Mouse (Mus musculus) ES-CJ7 (cell line): ENCODE results near the gene Tdrd1.

ENCODE experiments used
- DNase-seq: peaks from one replicate; pipeline ENCODE4 v3.0.0; 2011; ENCODE audit warnings: low read depth, low spot score

The Tdrd1 gene

GRCm38 (mm10) chr19:56828305-56828704, 2.3 kb downstream of the Tdrd1 start:
- DNase-seq = no peak

DNA sequence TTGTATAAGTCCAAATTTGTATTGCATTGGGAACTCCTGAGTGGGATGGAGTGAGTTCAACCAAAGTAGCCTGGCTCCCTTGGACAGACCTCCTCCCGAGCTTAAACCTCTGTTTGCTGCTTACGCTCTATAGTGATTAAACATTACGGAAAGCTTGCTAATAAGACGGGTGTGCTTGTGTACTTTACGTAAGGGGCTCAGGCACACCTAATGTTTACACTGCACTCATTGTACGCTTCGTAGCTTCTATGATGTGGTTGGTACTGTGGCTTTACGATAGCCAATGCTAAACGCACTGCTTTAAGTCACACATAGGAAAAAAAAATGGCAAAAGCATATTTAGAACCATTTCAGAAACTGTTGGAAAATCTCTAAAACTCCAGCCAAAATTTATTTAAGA, 3.3 kb downstream of the Tdrd1 start:
- no peak for DNase-seq

- DNase-seq = no peak
These were observed 4.2 kb downstream of the Tdrd1 start for GRCm38 (mm10) chr19:56830163-56830562.

DNA sequence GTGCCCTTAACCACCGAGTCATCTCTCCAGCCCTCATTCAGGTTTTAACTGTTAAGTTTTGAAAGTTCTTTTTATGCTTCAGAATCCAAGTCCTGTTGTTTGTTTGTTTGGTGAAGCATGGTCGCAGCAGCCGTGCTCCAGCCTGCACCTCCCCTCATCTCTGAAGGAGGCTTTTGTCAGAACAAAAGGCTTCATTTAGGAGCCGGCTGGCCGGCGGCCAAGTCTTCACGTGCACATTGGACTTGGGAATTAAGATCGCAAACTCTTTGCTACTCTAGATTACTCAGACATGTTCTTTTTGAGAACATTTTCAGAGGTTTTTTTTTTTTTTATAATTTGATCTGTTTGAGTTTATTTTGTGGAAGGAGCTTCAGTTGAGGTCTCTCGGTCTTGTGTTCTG, 9.3 kb downstream of the Tdrd1 start:
- no peak for DNase-seq

DNA sequence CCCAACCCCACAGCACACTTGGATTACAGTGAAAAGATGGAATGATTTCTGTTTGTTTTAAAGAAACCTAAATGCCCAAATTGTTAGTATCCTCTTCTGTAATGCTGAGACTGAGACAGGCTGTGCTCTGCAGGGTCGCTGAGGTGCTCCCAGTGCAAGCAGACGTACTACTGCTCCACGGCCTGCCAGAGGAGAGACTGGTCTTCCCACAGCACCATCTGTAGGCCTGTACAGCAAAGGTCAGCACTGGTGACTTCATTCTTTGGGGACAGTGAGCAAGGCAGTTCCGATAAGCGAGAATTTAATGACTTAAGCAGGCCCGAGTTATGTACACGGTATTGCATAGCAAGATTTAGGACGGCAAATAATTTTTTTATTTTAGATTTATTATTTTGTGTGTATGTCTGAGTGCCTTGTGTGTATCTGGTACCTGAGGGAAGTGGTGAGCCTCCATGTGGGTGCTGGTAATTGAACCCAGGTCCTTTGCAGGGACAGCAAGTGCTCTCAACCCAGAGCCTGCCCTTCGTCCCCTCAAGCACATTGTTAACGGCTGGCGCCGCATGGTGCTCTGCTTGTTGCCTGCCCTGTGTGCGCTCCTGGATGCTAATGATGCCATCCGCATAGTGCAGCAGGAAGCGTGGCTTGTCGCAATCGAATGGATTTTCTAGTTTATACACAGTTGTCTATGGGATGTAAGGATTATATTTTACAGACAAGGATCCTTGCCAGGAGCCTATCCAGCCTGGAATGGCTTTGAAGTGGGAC, 13.1 kb downstream of the Tdrd1 start:
- no peak for DNase-seq

DNA sequence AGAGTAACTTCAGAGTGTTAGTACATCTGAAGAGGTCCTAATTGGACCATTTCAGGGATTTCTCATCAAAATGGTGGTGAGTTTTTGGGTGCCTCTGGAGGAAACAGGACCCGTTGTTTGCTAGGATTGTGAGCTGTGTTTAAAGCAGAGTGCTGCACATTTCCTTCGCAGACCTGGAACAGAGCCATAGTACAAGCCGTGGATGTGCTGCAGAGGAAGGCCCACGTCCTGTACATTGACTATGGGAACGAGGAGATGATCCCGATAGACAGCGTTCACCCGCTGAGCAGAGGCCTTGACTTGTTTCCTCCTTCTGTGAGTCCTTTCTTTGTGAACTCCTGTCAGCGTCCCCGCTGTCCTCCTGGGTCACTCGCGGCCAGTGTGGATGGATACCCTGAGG, 17.0 kb downstream of the Tdrd1 start:
- no peak for DNase-seq

DNA sequence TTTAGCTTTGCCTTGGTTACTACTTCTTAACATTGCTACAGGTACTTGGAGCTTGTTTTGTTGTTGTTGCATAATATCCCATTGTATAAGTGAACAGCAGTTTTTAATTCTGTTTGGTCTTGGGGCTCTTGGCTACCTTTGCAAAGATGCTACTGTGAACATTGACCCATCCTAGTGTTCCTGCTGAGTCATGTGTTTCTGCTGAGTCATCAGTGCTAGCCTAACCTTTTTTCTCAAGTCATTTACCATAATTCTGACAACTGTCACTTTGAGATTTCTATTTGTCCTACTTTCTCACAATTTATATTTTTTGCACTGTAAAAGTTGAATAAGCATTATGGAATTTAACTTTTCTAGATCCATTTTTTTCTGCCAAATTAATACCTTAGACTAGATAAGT, 26.6 kb downstream of the Tdrd1 start:
- DNase-seq = no peak

GRCm38 (mm10) chr19:56856455-56856854, 30.4 kb downstream of the Tdrd1 start:
- DNase-seq = no peak

DNA sequence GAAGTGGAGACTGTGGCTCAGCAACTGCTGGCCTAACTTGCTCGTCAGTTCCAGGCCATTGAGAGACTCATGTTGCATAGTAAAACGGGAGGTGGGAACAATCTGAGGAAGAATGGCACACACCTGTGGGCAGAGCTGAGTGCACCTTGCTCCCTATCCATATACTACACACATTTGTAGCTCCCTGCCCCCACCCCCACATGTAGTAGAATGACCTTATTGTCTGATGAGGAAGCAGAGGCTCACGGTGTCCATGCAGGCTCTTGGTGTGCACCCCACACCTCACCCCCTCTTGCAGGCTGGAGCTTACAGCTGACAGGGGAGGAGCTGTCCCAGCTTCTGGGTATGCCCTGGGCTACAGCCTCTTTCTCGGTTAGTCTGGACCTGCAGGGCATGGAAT, 41.7 kb downstream of the Tdrd1 start:
- DNase-seq = no peak

- DNase-seq = peak; percentile 47
These were observed 48.0 kb downstream of the Tdrd1 start, which contains the start of gene Vwa2 for GRCm38 (mm10) chr19:56873816-56874600. Gene Vwa2 (plus strand): TSS chr19:56874249.

DNA sequence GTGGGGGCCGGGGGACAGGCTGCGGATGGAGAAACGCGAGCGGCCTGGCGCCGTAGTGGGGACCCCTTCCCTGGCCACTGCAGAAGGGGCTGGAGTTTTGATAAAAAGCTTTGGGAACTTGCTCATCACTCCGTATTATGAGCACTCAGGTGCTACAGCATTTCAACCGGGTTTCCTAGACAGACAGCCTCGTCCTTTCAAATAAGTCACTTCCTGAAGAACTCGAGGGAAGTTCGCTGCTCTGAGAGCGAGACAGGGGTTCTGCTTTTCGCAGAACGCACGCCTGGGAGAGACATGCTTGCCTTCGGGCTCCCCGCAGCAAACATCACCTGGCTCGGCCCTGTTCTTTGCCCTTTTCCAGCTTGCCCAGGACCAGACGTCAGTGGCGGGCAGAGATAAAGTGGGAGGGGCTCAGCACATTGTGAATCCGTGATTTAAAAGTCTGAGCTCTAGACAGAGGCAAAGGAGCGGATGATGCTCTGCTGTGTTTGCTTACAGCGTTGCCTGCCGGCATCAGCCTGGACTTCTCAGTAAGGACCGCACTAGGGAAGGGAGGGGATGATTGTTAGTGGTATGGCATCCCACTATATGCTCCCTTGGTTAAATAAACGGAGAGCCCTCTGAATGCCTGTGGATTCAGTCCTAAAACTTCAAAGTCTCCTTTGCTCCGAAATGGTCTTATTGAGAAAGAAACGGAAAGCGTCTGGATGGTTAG, 48.7 kb downstream of the Tdrd1 start:
- DNase-seq = peak; percentile 31

DNA sequence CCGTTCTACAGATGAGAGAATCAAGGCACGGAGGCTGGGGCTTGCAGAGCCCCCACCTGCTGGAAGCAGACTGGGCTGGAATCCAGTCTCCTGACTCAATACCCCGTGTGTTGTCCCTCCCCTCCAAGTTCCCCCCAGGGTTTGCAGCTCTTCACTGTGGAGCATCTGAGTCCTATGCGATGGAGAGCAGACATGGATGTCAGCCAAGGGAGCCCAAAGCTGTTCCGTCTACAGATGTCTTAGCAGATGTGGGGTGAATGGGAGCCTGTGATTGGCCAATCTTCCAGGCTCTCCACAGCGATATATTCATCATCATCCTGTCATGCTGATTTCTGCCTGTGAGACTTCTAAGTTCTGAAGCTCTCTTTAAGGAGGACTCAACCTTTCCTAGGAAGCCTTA, 51.4 kb downstream of the Tdrd1 start:
- no peak for DNase-seq

GRCm38 (mm10) chr19:56887879-56888278, 61.9 kb downstream of the Tdrd1 start:
- DNase-seq = no peak

DNA sequence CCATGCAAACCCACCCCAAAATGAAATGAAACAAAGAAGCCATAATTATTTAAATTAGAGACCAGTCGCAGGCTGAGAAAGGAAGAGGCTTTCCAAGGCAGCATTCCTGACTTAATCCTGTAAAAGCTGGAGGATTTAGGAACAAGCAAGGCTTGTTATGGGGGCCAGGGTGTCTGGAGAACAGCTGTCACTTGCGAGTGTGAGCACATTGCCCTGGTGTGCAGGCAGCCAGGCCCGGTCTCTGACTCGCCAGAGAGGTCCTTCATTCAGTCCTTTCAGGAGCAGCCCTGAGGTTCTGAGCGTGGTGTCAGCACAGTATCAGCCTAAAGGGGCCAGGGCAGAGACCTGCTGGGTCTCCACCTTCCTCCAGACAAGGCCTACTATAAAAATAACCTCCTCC, 62.6 kb downstream of the Tdrd1 start:
- no peak for DNase-seq

DNA sequence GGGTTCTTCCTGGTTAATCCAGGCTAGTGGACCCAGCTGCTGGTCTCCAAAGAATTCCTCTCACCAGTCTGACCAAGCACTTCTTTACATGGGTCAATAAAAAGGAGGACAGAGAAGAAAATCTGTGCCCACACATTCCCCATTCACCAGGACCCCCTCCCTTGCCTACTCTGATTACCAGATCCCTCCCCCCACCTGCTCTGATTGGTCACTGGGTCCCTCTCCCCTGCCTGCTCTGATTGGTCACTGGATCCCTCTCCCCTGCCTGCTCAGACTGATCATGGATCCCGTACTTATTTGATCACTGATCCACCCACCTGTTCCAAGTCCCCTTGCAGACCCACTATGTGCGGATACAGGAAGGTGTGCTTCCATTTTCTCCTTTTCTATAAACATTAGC, 65.4 kb downstream of the Tdrd1 start:
- no peak for DNase-seq

DNA sequence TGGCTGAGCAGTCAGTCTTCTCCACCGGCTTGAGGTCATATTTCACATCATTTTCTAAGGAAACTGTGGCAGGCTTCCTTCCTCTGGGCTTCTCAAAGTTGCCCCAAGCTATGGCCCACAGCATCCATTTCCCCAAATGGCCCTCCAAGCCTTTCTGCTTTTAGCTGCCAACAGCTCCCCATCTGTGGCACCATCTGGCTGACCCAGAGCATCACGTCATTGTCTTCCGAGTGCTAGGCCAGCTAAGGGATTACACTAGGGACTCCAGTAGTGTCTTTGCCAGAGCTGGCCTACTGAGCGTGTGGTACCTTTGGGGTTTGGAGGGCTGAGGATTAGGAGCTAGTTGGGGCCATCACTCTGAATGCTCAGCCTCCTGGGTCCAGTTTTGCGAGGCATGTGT, 66.6 kb downstream of the Tdrd1 start:
- no peak for DNase-seq

DNA sequence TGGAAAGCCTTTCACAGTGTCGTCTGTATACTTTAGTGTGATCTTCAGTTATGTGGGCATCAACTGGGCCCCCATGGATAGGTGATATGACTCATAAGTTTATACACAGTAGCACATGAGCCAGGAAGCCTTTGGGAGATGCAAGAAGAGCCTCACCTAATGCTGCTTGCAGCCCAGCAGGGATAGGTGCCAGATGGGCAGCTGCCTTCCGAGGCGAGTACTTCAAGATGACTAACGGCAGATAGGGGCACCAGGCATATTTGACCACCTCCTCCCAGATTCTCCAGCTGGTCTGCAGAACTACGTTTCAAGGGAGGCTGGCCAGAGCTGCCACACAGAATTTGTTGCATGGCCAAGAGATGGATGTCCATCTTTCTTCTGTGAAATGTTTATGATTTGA, 67.3 kb downstream of the Tdrd1 start:
- no peak for DNase-seq

- DNase-seq = no peak
These were observed 71.6 kb downstream of the Tdrd1 start for GRCm38 (mm10) chr19:56897654-56898053.

GRCm38 (mm10) chr19:56904095-56904494, 78.1 kb downstream of the Tdrd1 start:
- DNase-seq = no peak

DNA sequence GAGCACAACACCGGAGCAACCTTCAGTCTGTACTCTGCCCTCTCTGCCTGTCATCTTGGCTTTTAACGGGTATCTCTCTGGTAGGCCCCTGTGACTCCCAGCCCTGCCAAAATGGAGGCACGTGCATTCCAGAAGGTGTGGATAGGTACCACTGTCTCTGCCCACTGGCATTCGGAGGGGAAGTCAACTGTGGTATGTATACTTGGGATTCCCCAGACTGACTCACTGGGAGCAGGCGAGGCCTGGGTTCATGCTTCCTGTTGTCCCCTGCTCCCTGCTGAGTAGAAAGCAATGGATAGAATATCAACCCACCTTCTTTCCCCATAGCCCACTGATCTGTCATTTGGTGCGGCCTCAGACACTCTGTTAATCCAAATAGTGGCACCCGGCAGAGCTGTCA, 79.4 kb downstream of the Tdrd1 start:
- no peak for DNase-seq

DNA sequence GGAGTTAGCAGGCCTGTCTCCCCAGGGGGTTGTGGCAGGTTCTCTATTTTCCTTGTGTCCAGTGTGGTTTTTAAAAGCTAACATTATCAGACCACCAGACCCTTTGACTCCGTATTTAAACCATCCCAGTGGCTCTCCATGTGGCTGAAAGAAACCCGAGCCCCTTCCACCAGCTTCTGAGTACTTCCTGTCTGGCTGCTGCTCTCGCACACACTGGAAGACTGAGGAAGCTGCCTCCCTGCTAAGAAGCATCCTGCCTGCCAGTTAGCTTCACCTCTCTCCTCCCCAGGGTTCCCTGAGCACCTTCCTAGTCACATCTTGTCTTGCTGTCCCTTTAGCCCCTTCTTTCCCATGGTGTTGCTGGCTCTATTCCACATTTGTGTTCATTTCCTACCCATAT, 81.8 kb downstream of the Tdrd1 start:
- no peak for DNase-seq

- DNase-seq = peak; percentile 46
These were observed 82.7 kb downstream of the Tdrd1 start for GRCm38 (mm10) chr19:56908472-56909270.
